Mouse (Mus musculus) small intestine, adult 2 months (tissue): Measurements from ENCODE around the gene Ube2h. TPM values are rescaled to one million over a fixed set of nuclear protein-coding genes. Genes with fewer than 3 reads are reported as not detected.

Source experiments
- H3K27ac ChIP-seq: fragments of 200-500 bp; 2 replicates; pipeline ENCODE4 v1.5.1; 2012; ENCODE audit warnings: low read depth, low read length, control low read depth, inconsistent platforms; ENCODE audit not compliant: insufficient read depth
- H3K27me3 ChIP-seq: fragments of 200-500 bp; 2 replicates; pipeline ENCODE4 v1.6.1; 2012; ENCODE audit warnings: mild to moderate bottlenecking, moderate library complexity, low read length, inconsistent platforms; ENCODE audit not compliant: control insufficient read depth, insufficient read depth
- H3K36me3 ChIP-seq: fragments of 200-500 bp; 2 replicates; pipeline ENCODE4 v1.6.1; 2012; ENCODE audit warnings: mild to moderate bottlenecking, low read length, control low read depth, inconsistent platforms; ENCODE audit not compliant: control insufficient read depth, insufficient read depth
- H3K4me1 ChIP-seq: fragments of 200-500 bp; 2 replicates; pipeline ENCODE4 v1.6.1; 2012; ENCODE audit warnings: low read length, inconsistent platforms, mixed read lengths; ENCODE audit not compliant: control insufficient read depth, insufficient read depth, insufficient read length
- H3K4me3 ChIP-seq: fragments of 200-500 bp; 2 replicates; pipeline ENCODE4 v1.5.1; 2012; ENCODE audit warnings: low read depth, mild to moderate bottlenecking, control low read depth, inconsistent platforms, low read length, moderate library complexity
- CTCF ChIP-seq: fragments of 200-500 bp; IDR thresholded peaks from 2 replicates; pipeline ENCODE4 v1.5.1; 2012; ENCODE audit warnings: low read depth, mild to moderate bottlenecking, control low read depth, inconsistent platforms, low read length, moderate library complexity, mixed read lengths; ENCODE audit not compliant: insufficient replicate concordance, insufficient read length; ENCODE audit errors: extremely low read depth
- POLR2A ChIP-seq: fragments of 200-500 bp; IDR thresholded peaks from 2 replicates; pipeline ENCODE4 v1.6.1; 2012; ENCODE audit warnings: low read depth, mild to moderate bottlenecking, control low read depth, inconsistent platforms, low read length, moderate library complexity
- WGBS: fragments of 180-500 bp; shearing (Covaris S2); methylation state at CpG from one replicate; pipeline ENCODE4 v1.1.7; 2018; 5-methylcytosine and 5-hydroxymethylcytosine counted together
- polyA plus RNA-seq: library from polyadenylated mRNA; depleted of rRNA; stranded (reverse); fragments of >200 nt; gene quantifications from 2 replicates; pipeline ENCODE4 v1.2.3, GENCODE M21; 2012

Gene Ube2h
- polyA plus RNA-seq, 1 experiment: 97.7 TPM

- peaks cover 2% of the 10 kb centered on the region; the same call in 1 of the 2 replicates for H3K4me1 ChIP-seq
- H3K27ac ChIP-seq: no peak overlapping the region
- TF ChIP-seq CTCF (no peak), POLR2A (no peak)
- H3K27me3 ChIP-seq: no peaks in the 10 kb centered on the region
- H3K4me3 ChIP-seq: no peak overlapping the region
- H3K36me3 ChIP-seq: peaks cover 12% of the 10 kb centered on the region
- WGBS: 63% methylated on average over 1 of the region's 1 CpGs
Measured at GRCm38 (mm10) chr6:30236564-30236963, 67.8 kb downstream of the Ube2h start.

- H3K4me1 ChIP-seq: peaks cover 22% of the 10 kb centered on the region
- WGBS: 26% methylated on average over 4 of the region's 4 CpGs
- no peak overlapping the region for H3K4me3 ChIP-seq
- TF ChIP-seq CTCF (no peak), POLR2A (no peak)
- no peaks in the 10 kb centered on the region for H3K36me3 ChIP-seq
- peak overlapping the region; percentile 52; the same call in 1 of the 2 replicates for H3K27ac ChIP-seq
- no peaks in the 10 kb centered on the region for H3K27me3 ChIP-seq
Measured at GRCm38 (mm10) chr6:30231758-30232293, 72.5 kb downstream of the Ube2h start.

GRCm38 (mm10) chr6:30230246-30230645 lies 74.1 kb downstream of the Ube2h start:
- TF ChIP-seq POLR2A (no peak), CTCF (no peak)
- WGBS: 38% methylated on average over 7 of the region's 7 CpGs
- H3K4me1 ChIP-seq: peaks cover 22% of the 10 kb centered on the region
- 0 out of 2 replicates have a peak, but pooled peaks cover 1% of the 10 kb centered on the region for H3K36me3 ChIP-seq
- H3K27ac ChIP-seq: peak overlapping the region; percentile 53; the same call in 1 of the 2 replicates
- no peaks in the 10 kb centered on the region for H3K27me3 ChIP-seq
- H3K4me3 ChIP-seq: no peak overlapping the region

- peaks cover 22% of the 10 kb centered on the region for H3K4me1 ChIP-seq
- TF ChIP-seq POLR2A (no peak), CTCF (no peak)
Measured at GRCm38 (mm10) chr6:30228921-30229320, 75.4 kb downstream of the Ube2h start.

GRCm38 (mm10) chr6:30228353-30228752 lies 76.0 kb downstream of the Ube2h start:
- Histone ChIP-seq H3K27me3 (no peaks in the 10 kb centered on the region), H3K4me3 (no peak overlapping the region), H3K36me3 (0 out of 2 replicates have a peak, but pooled peaks cover 1% of the 10 kb centered on the region), H3K4me1 (peaks cover 22% of the 10 kb centered on the region), H3K27ac (no peak overlapping the region)
- no peak for TF ChIP-seq CTCF
- TF ChIP-seq POLR2A: no peak
- 50% methylated on average over 5 of the region's 5 CpGs for whole genome bisulfite sequencing

More at GRCm38 (mm10) chr6:30228921-30229320, 75.4 kb downstream of the Ube2h start:
- H3K27ac ChIP-seq: no peak overlapping the region
- WGBS: 47% methylated on average over 2 of the region's 2 CpGs
- no peak overlapping the region for H3K4me3 ChIP-seq
- H3K36me3 ChIP-seq: 0 out of 2 replicates have a peak, but pooled peaks cover 1% of the 10 kb centered on the region
- no peaks in the 10 kb centered on the region for H3K27me3 ChIP-seq

GRCm38 (mm10) chr6:30226971-30227700 lies 77.2 kb downstream of the Ube2h start:
- no peak overlapping the region for H3K4me3 ChIP-seq
- H3K27me3 ChIP-seq: no peaks in the 10 kb centered on the region
- no peak overlapping the region for H3K27ac ChIP-seq
- TF ChIP-seq POLR2A (no peak), CTCF (no peak)
- WGBS: 81% methylated on average over 7 of the region's 7 CpGs
- 0 out of 2 replicates have a peak, but pooled peaks cover 1% of the 10 kb centered on the region for H3K36me3 ChIP-seq
- peaks cover 22% of the 10 kb centered on the region for H3K4me1 ChIP-seq

GRCm38 (mm10) chr6:30224693-30225092 lies 79.6 kb downstream of the Ube2h start:
- peaks cover 9% of the 10 kb centered on the region; the same call in 1 of the 2 replicates for H3K4me1 ChIP-seq
- H3K27ac ChIP-seq: no peak overlapping the region
- H3K36me3 ChIP-seq: peaks cover 13% of the 10 kb centered on the region
- WGBS: 83% methylated on average over 1 of the region's 1 CpGs
- no peak overlapping the region for H3K4me3 ChIP-seq
- H3K27me3 ChIP-seq: no peaks in the 10 kb centered on the region
- no peak for TF ChIP-seq POLR2A
- no peak for TF ChIP-seq CTCF
